Mouse (Mus musculus) lung, embryonic 15.5 days (tissue): ENCODE results near the gene Ep400. TPM values are rescaled to one million over a fixed set of nuclear protein-coding genes. Genes with fewer than 3 reads are reported as not detected.

Experiments
- ATAC-seq: fragments of 200-750 bp; cut with Nextera tagmentation; 2 replicates; pipeline ENCODE4 v1.8.0; 2017; ENCODE audit warnings: moderate number of reproducible peaks, borderline replicate concordance; ENCODE audit not compliant: low FRiP score, low TSS enrichment; ENCODE audit errors: extremely low read depth
- H3K27ac ChIP-seq: fragments of 300-500 bp; sonication (generic); 2 replicates; pipeline ENCODE4 v1.5.1; 2015; ENCODE audit warnings: moderate library complexity, mild to moderate bottlenecking, inconsistent platforms
- H3K27me3 ChIP-seq: fragments of 300-500 bp; sonication (generic); 2 replicates; pipeline ENCODE4 v1.6.1; 2015; ENCODE audit warnings: inconsistent platforms
- H3K36me3 ChIP-seq: fragments of 300-500 bp; sonication (generic); 2 replicates; pipeline ENCODE4 v1.6.1; 2015; ENCODE audit warnings: inconsistent platforms
- H3K4me1 ChIP-seq: fragments of 300-500 bp; sonication (generic); 2 replicates; pipeline ENCODE4 v1.6.1; 2015; ENCODE audit warnings: inconsistent platforms
- H3K4me2 ChIP-seq: fragments of 300-500 bp; sonication (generic); 2 replicates; pipeline ENCODE4 v1.6.1; 2015; ENCODE audit warnings: inconsistent platforms, mild to moderate bottlenecking, moderate library complexity
- H3K4me3 ChIP-seq: fragments of 300-500 bp; sonication (generic); 2 replicates; pipeline ENCODE4 v1.5.1; 2015; ENCODE audit warnings: mild to moderate bottlenecking, inconsistent platforms
- H3K9ac ChIP-seq: fragments of 300-500 bp; sonication (generic); 2 replicates; pipeline ENCODE4 v1.6.1; 2015; ENCODE audit warnings: inconsistent platforms
- H3K9me3 ChIP-seq: fragments of 300-500 bp; sonication (generic); 2 replicates; pipeline ENCODE4 v1.6.1; 2016; ENCODE audit warnings: inconsistent platforms
- WGBS: fragments of 180-500 bp; shearing (Covaris S2); methylation state at CpG from one replicate; pipeline ENCODE4 v1.1.7; 2015; 5-methylcytosine and 5-hydroxymethylcytosine counted together
- polyA plus RNA-seq: library from polyadenylated mRNA; unstranded; fragments of >200 nt; fragmentation: Nextera tagmentation; extraction: Ambion mirVana; gene quantifications from 2 replicates; pipeline ENCODE4 v1.2.1, GENCODE M21; 2015

Gene Ep400
- polyA plus RNA-seq, 1 experiment from 2014 or later: 46.5 TPM

DNA sequence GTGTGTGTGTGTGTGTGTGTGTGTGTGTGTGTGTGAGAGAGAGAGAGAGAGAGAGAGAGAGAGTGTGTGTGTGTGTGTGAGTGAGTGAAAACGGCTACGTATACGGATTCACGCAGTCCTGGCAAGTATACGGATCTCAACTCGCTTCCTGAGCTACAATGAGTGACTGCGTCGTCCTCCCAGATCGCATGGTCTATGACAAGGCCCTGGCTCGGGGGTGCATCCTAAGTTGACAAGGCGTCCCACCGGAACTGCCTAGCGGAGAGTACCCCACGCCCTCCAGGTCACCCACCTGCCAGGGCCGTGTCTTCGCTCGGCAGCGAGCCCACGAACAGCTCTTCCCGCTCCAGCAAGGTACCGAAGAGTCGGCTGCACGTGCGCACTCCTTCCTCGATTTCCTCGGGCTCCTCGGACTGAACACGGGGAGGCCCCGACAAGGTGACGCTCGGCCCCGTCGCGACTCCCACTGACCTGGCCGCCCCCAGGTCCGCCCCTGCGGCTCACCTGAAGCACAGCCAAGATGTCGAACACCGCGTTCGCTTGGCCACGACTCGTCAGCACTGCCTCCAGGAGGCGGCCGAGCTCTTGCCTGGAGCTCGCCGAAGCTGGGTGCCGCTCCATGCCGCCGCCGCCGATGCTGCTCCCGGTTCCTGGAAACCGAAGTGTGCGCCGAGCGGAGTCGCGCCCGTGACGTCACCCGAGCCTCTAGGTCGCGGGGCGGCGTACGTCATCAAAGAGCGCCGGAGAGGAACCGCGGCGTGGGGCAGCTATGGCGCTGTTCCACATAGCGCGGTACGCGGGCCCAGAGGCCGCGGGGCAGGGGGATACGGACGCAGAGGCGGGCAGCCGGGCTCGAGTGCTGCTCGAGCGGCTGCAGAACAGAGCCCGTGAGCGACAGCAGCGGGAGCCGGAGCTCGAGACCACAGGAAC is 117.5 kb downstream of the Ep400 start, which contains the start of the genes Noc4l and Ddx51:
Noc4l (minus strand) TSS at position 699 of the 930 bp plus-strand sequence.
Ddx51 (plus strand) TSS at position 733 of the 930 bp plus-strand sequence.
- Histone ChIP-seq H3K27ac (peak within 1 kb of the TSS; percentile 1; the same call in 1 of the 2 replicates), H3K4me1 (peaks cover 17% of the 10 kb centered on the region), H3K9ac (peak within 1 kb of the TSS; percentile 88), H3K36me3 (peaks cover 67% of the 10 kb centered on the region), H3K27me3 (no peaks in the 10 kb centered on the region), H3K4me2 (peak within 1 kb of the TSS; percentile 89), H3K4me3 (peak within 1 kb of the TSS; percentile 77), H3K9me3 (no peaks in the 10 kb centered on the region)
- peak; percentile 80 for ATAC-seq
- 1% methylated on average over 91 of the region's 91 CpGs for WGBS

GRCm38 (mm10) chr5:110646377-110646776 is 124.1 kb downstream of the Ep400 start:
- no peak overlapping the region for H3K27ac ChIP-seq
- H3K27me3 ChIP-seq: no peaks in the 10 kb centered on the region
- no peak for ATAC-seq
- no peak overlapping the region for H3K9ac ChIP-seq
- H3K36me3 ChIP-seq: peaks cover 58% of the 10 kb centered on the region
- no peaks in the 10 kb centered on the region for H3K9me3 ChIP-seq
- H3K4me1 ChIP-seq: no peaks in the 10 kb centered on the region
- no peak overlapping the region for H3K4me3 ChIP-seq
- no peak overlapping the region for H3K4me2 ChIP-seq

GRCm38 (mm10) chr5:110639459-110639858 is 131.1 kb downstream of the Ep400 start:
- H3K4me3 ChIP-seq: no peak overlapping the region
- no peak overlapping the region for H3K9ac ChIP-seq
- no peak for ATAC-seq
- H3K27ac ChIP-seq: no peak overlapping the region
- H3K9me3 ChIP-seq: no peaks in the 10 kb centered on the region
- no peaks in the 10 kb centered on the region for H3K27me3 ChIP-seq
- no peaks in the 10 kb centered on the region for H3K4me1 ChIP-seq
- 21% methylated on average over 12 of the region's 12 CpGs for WGBS
- H3K36me3 ChIP-seq: no peaks in the 10 kb centered on the region
- peak overlapping the region; percentile 42 for H3K4me2 ChIP-seq

GRCm38 (mm10) chr5:110638306-110639074 is 132.0 kb downstream of the Ep400 start:
- no peaks in the 10 kb centered on the region for H3K4me1 ChIP-seq
- ATAC-seq: no peak
- H3K36me3 ChIP-seq: no peaks in the 10 kb centered on the region
- H3K9ac ChIP-seq: no peak overlapping the region
- no peaks in the 10 kb centered on the region for H3K9me3 ChIP-seq
- no peak overlapping the region for H3K4me3 ChIP-seq
- 71% methylated on average over 7 of the region's 7 CpGs for WGBS
- H3K27me3 ChIP-seq: no peaks in the 10 kb centered on the region
- H3K27ac ChIP-seq: no peak overlapping the region
- no peak overlapping the region for H3K4me2 ChIP-seq

GRCm38 (mm10) chr5:110635951-110636707 is 134.4 kb downstream of the Ep400 start:
- 36% methylated on average over 6 of the region's 6 CpGs for WGBS
- no peak overlapping the region for H3K27ac ChIP-seq

DNA sequence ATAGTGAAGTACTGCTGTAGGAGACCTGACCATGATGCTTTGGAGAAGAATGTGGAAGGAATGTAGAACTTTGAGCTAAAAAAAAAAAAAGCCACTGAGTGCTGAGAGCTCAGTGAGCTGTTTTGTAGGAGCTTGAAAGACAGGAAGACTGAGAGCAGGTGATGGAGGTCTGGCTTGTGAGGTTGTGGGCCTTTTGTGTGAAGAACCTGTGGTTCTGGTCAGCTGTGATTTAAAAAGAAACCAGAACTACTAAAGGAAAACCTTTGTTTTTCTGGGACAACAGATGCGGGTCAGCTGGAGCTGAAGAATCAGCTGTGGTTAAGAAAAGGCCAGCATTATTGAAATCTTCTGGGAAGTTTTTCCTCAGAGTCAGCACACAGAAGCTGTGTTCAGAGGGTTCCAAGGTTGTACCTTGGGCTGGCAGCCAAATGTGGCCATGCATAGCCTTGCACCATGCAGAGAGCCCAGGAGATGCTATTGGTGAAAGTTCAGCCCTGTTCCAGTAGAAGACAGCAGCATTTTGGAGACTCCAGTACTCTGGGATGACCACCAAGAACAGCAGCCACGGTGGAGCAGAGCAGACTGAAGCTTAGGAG is 140.9 kb downstream of the Ep400 start:
- WGBS: 73% methylated on average over 2 of the region's 2 CpGs
- H3K27me3 ChIP-seq: peaks cover 6% of the 10 kb centered on the region; the same call in 1 of the 2 replicates
- H3K27ac ChIP-seq: no peak overlapping the region
- no peaks in the 10 kb centered on the region for H3K4me1 ChIP-seq
- H3K9ac ChIP-seq: no peak overlapping the region
- H3K9me3 ChIP-seq: no peaks in the 10 kb centered on the region
- H3K36me3 ChIP-seq: no peaks in the 10 kb centered on the region
- ATAC-seq: no peak
- H3K4me2 ChIP-seq: no peak overlapping the region
- no peak overlapping the region for H3K4me3 ChIP-seq

More at GRCm38 (mm10) chr5:110635951-110636707, 134.4 kb downstream of the Ep400 start:
- no peak for ATAC-seq
- no peaks in the 10 kb centered on the region for H3K36me3 ChIP-seq
- H3K4me1 ChIP-seq: no peaks in the 10 kb centered on the region
- H3K4me2 ChIP-seq: no peak overlapping the region
- no peaks in the 10 kb centered on the region for H3K9me3 ChIP-seq
- H3K27me3 ChIP-seq: no peaks in the 10 kb centered on the region
- no peak overlapping the region for H3K9ac ChIP-seq
- no peak overlapping the region for H3K4me3 ChIP-seq

- Histone ChIP-seq H3K4me2 (peak overlapping the region; percentile 26), H3K27me3 (peaks cover 6% of the 10 kb centered on the region; the same call in 1 of the 2 replicates), H3K4me1 (no peaks in the 10 kb centered on the region), H3K9me3 (no peaks in the 10 kb centered on the region), H3K36me3 (no peaks in the 10 kb centered on the region), H3K4me3 (no peak overlapping the region), H3K27ac (no peak overlapping the region), H3K9ac (no peak overlapping the region)
- ATAC-seq: no peak
- WGBS: 13% methylated on average over 19 of the region's 19 CpGs
These were observed 142.4 kb downstream of the Ep400 start for GRCm38 (mm10) chr5:110628156-110628555.

DNA sequence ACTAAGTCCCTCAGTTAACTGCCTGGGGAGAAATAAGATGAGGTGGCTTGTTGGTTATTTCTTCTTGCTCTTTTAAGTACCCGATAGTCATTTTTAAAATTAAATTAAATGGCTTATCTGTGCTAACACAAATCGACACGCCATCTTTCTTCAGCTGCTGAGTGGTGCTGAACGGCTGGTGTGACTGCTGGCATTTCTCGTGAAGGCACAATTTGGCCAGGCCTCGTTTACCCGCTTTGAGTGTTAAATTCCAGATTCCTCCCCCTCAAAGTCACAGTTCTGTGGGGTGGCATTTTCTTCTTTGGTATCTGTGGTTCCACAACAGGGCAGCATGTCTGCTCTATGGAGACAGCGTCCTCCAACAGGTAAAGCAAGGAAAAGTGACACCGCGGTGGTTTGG is 143.2 kb downstream of the Ep400 start:
- Histone ChIP-seq H3K27me3 (peaks cover 6% of the 10 kb centered on the region; the same call in 1 of the 2 replicates), H3K4me1 (no peaks in the 10 kb centered on the region), H3K4me2 (no peak overlapping the region), H3K36me3 (no peaks in the 10 kb centered on the region), H3K4me3 (no peak overlapping the region), H3K9me3 (no peaks in the 10 kb centered on the region), H3K27ac (no peak overlapping the region), H3K9ac (no peak overlapping the region)
- WGBS: 60% methylated on average over 10 of the region's 10 CpGs
- no peak for ATAC-seq

GRCm38 (mm10) chr5:110624319-110624718 is 146.2 kb downstream of the Ep400 start:
- no peaks in the 10 kb centered on the region for H3K4me1 ChIP-seq
- H3K27me3 ChIP-seq: peaks cover 6% of the 10 kb centered on the region; the same call in 1 of the 2 replicates
- H3K4me2 ChIP-seq: no peak overlapping the region
- 77% methylated on average over 2 of the region's 2 CpGs for WGBS
- H3K36me3 ChIP-seq: no peaks in the 10 kb centered on the region
- H3K9ac ChIP-seq: no peak overlapping the region
- ATAC-seq: no peak
- H3K9me3 ChIP-seq: no peaks in the 10 kb centered on the region
- H3K27ac ChIP-seq: no peak overlapping the region
- H3K4me3 ChIP-seq: no peak overlapping the region

DNA sequence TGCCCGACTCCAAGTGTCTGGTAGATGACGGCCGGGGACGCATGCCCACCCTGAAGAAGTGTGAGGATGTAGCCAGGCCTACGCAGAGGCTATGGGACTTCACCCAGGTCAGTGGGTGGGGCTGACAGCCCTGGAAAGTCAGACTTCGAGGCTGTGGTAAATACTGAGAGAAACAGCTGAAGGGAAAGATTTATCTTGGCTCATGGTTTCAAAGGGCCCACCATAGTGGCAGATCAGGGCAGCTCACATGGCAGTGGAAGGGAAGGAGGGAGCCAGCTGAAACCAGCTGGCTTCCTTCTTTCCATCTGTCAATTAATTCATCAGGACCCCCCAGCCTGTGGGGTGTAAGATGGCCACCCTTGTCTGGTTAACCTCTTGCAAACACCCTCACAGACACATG is 151.3 kb downstream of the Ep400 start:
- Histone ChIP-seq H3K27ac (no peak overlapping the region), H3K4me1 (no peaks in the 10 kb centered on the region), H3K4me2 (no peak overlapping the region), H3K27me3 (no peaks in the 10 kb centered on the region), H3K9ac (no peak overlapping the region), H3K36me3 (no peaks in the 10 kb centered on the region), H3K4me3 (no peak overlapping the region), H3K9me3 (no peaks in the 10 kb centered on the region)
- no peak for ATAC-seq
- WGBS: 77% methylated on average over 6 of the region's 6 CpGs
